Mouse (Mus musculus) ES-E14 (cell line): ENCODE data around the gene Papolb. TPM values are rescaled to one million over a fixed set of nuclear protein-coding genes. Genes with fewer than 3 reads are reported as not detected.

ENCODE experiments used
- DNase-seq: peaks from one replicate; pipeline ENCODE4 v3.0.0-alpha.2; 2013; ENCODE audit warnings: low read depth, low spot score
- H3K27ac ChIP-seq: 2 replicates; pipeline ENCODE4 v1.5.1; 2012; ENCODE audit warnings: low read depth, mild to moderate bottlenecking, low read length, moderate library complexity, mixed read lengths; ENCODE audit not compliant: poor library complexity, insufficient read depth, severe bottlenecking
- H3K36me3 ChIP-seq: 2 replicates; pipeline ENCODE4 v1.6.1; 2012; ENCODE audit warnings: mild to moderate bottlenecking, low read length, moderate library complexity, mixed read lengths; ENCODE audit not compliant: control insufficient read depth, poor library complexity, insufficient read depth, severe bottlenecking
- H3K4me1 ChIP-seq, 2 experiments: fragments of 150-350 bp in 1 of 2; sonication (generic) in 1 of 2; 2 replicates each; pipeline ENCODE4 v1.6.1; 2012; ENCODE audit warnings: low read length in 2 of 2, mild to moderate bottlenecking in 1 of 2, mixed read lengths in 1 of 2; ENCODE audit not compliant: control insufficient read depth in 2 of 2, insufficient read depth in 2 of 2, poor library complexity in 1 of 2
- H3K4me3 ChIP-seq, 2 experiments: fragments of 150-350 bp in 1 of 2; sonication (generic) in 1 of 2; 2 replicates each; pipeline ENCODE4 v1.5.1; 2012; ENCODE audit warnings: low read length in 2 of 2, low read depth in 1 of 2, mild to moderate bottlenecking in 1 of 2, mixed read lengths in 1 of 2; ENCODE audit not compliant: insufficient read depth in 1 of 2, poor library complexity in 1 of 2, severe bottlenecking in 1 of 2
- H3K9ac ChIP-seq: 2 replicates; pipeline ENCODE4 v1.6.1; 2012; ENCODE audit warnings: low read depth, mild to moderate bottlenecking, low read length, mixed read lengths; ENCODE audit not compliant: poor library complexity, insufficient read depth, severe bottlenecking
- H3K9me3 ChIP-seq: fragments of 150-350 bp; sonication (generic); 2 replicates; pipeline ENCODE4 v1.6.1; 2012; ENCODE audit warnings: low read depth, mild to moderate bottlenecking, low read length; ENCODE audit not compliant: control insufficient read depth, insufficient read depth
- CHD2 ChIP-seq: IDR thresholded peaks from 2 replicates; pipeline ENCODE4 v1.6.1; 2014; ENCODE audit warnings: mild to moderate bottlenecking, low read depth, low read length, inconsistent platforms
- HCFC1 ChIP-seq: IDR thresholded peaks from 2 replicates; pipeline ENCODE4 v1.6.1; 2012; ENCODE audit warnings: low read length, inconsistent platforms, borderline replicate concordance; ENCODE audit not compliant: insufficient read depth
- MAFK ChIP-seq: IDR thresholded peaks from 2 replicates; pipeline ENCODE4 v1.6.1; 2014; ENCODE audit warnings: mild to moderate bottlenecking, low read depth, low read length, inconsistent platforms; ENCODE audit not compliant: insufficient read depth
- ZC3H11A ChIP-seq: IDR thresholded peaks from 2 replicates; pipeline ENCODE4 v1.6.1; 2012; ENCODE audit warnings: low read depth, mild to moderate bottlenecking, inconsistent platforms, low read length, borderline replicate concordance
- ZNF384 ChIP-seq: IDR thresholded peaks from 2 replicates; pipeline ENCODE4 v1.6.1; 2012; ENCODE audit warnings: low read depth, low read length, inconsistent platforms
- in situ Hi-C, 2 experiments: fragments of 600-800 bp; cut with MboI; formaldehyde crosslinking; loops; one replicate each; pipeline ENCODE4 v1.15.1; 2025; ENCODE audit warnings: low sequenced_read_pairs in 2 of 2, inconsistent platforms in 1 of 2; ENCODE audit not compliant: unreplicated experiment in 2 of 2
- total RNA-seq: library from RNA; depleted of rRNA; stranded (reverse); fragments of 300-350 nt; gene quantifications from 2 replicates; pipeline ENCODE4 v1.2.3, GENCODE M21; 2012; rRNA removed

Papolb gene
- total RNA-seq, 1 experiment = 3.5 TPM

DNA sequence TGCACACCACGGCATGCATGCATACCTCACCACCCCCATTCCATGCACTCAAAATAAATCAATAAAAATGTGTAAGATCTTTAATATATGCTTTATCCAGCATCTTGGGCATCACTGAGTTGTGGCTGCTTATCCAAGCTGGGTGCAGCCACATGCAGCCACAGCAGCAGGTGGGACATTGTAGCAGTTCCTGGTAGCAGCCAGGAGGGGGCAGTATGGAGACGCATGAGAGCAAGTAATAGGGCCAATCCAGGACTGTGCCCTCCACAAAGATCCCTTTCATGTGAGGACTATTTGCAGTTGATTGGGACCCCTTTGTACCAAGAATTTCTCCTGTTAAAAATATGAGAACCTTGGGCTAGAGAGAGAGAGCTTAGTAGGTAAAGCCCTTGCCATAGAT, 47.4 kb downstream of the Papolb start:
- H3K9ac ChIP-seq = no peak overlapping the region
- H3K27ac ChIP-seq = no peak overlapping the region
- TF ChIP-seq ZC3H11A = 0 out of 2 replicates have a peak, but pooled peaks have one; percentile 10
- no peak for TF ChIP-seq CHD2
- DNase-seq = peak; percentile 68
- in situ Hi-C loops = loop anchor here in 1 of 2 experiments (5.0 kb wide), 1 partner anchor 140 kb away; no protein-coding TSS in a partner anchor
- H3K36me3 ChIP-seq = no peaks in the 10 kb centered on the region
- no peaks in the 10 kb centered on the region for H3K9me3 ChIP-seq
- H3K4me3 ChIP-seq = no peak overlapping the region
- H3K4me1 ChIP-seq = peaks cover 0 to 27% of the 10 kb centered on the region in 2 experiments; a peak in 2 of 4 replicates

- H3K36me3 ChIP-seq = peaks cover 7% of the 10 kb centered on the region; the same call in 1 of the 2 replicates
- peak overlapping the region; percentile 39; the same call in 1 of the 2 replicates for H3K9ac ChIP-seq
- no peak overlapping the region for H3K4me3 ChIP-seq
- in situ Hi-C loops = no loop called here
- DNase-seq = peak; percentile 86
- H3K9me3 ChIP-seq = no peaks in the 10 kb centered on the region
- peaks cover 0 to 31% of the 10 kb centered on the region in 2 experiments; a peak in 2 of 4 replicates for H3K4me1 ChIP-seq
- TF ChIP-seq ZC3H11A (peak; percentile 85; the same call in 1 of the 2 replicates), HCFC1 (no peak)
- H3K27ac ChIP-seq = peak overlapping the region; percentile 89
Measured at GRCm38 (mm10) chr5:142478829-142479435, 50.9 kb downstream of the Papolb start.

- Histone ChIP-seq H3K27ac (peak overlapping the region; percentile 89), H3K4me1 (peaks cover 0 to 28% of the 10 kb centered on the region in 2 experiments; a peak in 2 of 4 replicates), H3K4me3 (no peak overlapping the region), H3K9me3 (no peaks in the 10 kb centered on the region), H3K9ac (peak overlapping the region; percentile 8; the same call in 1 of the 2 replicates), H3K36me3 (peaks cover 7% of the 10 kb centered on the region; the same call in 1 of the 2 replicates)
- TF ChIP-seq CHD2 (0 out of 2 replicates have a peak, but pooled peaks have one; percentile 19), ZC3H11A (no peak), MAFK (peak; percentile 96), ZNF384 (no peak), HCFC1 (no peak)
- peak; percentile 51 for DNase-seq
- in situ Hi-C loops = no loop called here
Measured at GRCm38 (mm10) chr5:142477866-142478615, 51.8 kb downstream of the Papolb start.

DNA sequence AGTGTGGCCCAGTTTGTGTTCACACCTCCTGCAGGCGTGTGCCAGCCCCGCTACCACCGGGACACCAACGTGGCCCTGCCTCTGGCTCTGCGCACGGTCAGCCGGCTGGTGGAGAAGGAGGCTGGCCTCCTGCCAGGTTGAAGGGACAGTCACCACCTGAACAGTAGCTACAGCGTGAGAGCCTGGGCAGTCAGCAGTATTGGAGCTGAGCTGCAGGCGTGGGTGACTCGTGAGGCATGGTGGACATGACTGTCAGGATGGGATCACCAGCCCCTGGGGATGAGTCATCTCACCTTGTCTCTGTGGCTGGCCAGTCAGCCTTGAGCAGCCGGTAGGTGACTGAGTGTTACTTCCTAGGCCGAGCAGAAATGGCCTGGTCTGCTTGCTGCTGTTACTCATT, 52.5 kb downstream of the Papolb start:
- Histone ChIP-seq H3K36me3 (peaks cover 8% of the 10 kb centered on the region; the same call in 1 of the 2 replicates), H3K9ac (peak overlapping the region; percentile 35; the same call in 1 of the 2 replicates), H3K9me3 (no peaks in the 10 kb centered on the region), H3K4me1 (peaks cover 0 to 28% of the 10 kb centered on the region in 2 experiments; a peak in 2 of 4 replicates), H3K27ac (peak overlapping the region; percentile 89; the same call in 1 of the 2 replicates), H3K4me3 (no peak overlapping the region)
- no peak for TF ChIP-seq CHD2
- TF ChIP-seq MAFK = no peak
- no peak for TF ChIP-seq ZC3H11A
- TF ChIP-seq ZNF384 = no peak
- no peak for TF ChIP-seq HCFC1
- DNase-seq = no peak
- in situ Hi-C loops = no loop called here

Other genes starting within 250 kb of the Papolb start
- 9.9 and 10.7 TPM in 2 replicates for gene Foxk1, start 128.6 kb downstream of the Papolb start, total RNA-seq
- gene Ap5z1, start 66.1 kb downstream of the Papolb start, total RNA-seq = 17.4 and 26.3 TPM in 2 replicates
- 6.2 and 6.8 TPM in 2 replicates for gene Radil, start 21.0 kb upstream of the Papolb start, total RNA-seq
- gene Mmd2, start 78.7 kb upstream of the Papolb start, total RNA-seq = 1.2 and 2.2 TPM in 2 replicates
- gene Wipi2, start 97.6 kb upstream of the Papolb start, total RNA-seq = 62.4 and 69.7 TPM in 2 replicates
- 9.4 and 13.5 TPM in 2 replicates for gene Slc29a4, start 162.4 kb upstream of the Papolb start, total RNA-seq